Mouse (Mus musculus) erythroblast, adult 5-6 weeks (primary cell): ENCODE data around the gene Sort1. TPM values are rescaled to one million over a fixed set of nuclear protein-coding genes. Genes with fewer than 3 reads are reported as not detected.

Source experiments
- ATAC-seq: replicated peaks from 2 replicates; pipeline ENCODE4 v1.8.0; 2016; ENCODE audit warnings: moderate number of reproducible peaks, mild to moderate bottlenecking, moderate TSS enrichment, inconsistent platforms; ENCODE audit not compliant: poor library complexity, low FRiP score, severe bottlenecking
- total RNA-seq, 2 experiments: library from RNA; stranded (forward) in 1 of 2; stranded (reverse) in 1 of 2; fragments of 150-400 nt in 1 of 2; fragments of 200-764, 138-1000 nt in 1 of 2; gene quantifications; 2 replicates each; pipeline versions ENCODE4 v1.2.3 to v1.2.4; 2015 to 2017; ENCODE audit warnings: low replicate concordance in 2 of 2

Gene Sort1
- total RNA-seq, 2 experiments from 2014 or later = 16.7 to 18.3 TPM

DNA sequence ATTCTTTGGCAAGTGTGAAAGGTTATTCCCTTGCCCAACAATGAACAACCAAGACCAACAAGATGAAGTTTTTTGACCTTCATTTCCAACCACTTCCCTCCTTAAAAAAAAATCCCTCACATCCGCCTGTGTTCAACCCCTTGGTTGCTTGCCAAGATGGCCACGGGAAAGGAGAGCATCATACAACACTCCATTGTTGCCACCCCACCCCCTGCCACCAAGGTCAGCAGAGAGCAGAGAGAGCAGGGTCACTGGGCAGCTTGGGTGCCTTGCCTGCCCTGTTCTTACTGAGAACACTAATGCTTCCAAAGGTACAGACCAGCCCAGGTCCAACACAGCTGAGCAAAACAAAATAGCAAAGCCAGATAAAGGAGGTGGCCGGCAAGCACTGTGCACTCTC is 88.4 kb downstream of the Sort1 start:
- no peak for ATAC-seq

DNA sequence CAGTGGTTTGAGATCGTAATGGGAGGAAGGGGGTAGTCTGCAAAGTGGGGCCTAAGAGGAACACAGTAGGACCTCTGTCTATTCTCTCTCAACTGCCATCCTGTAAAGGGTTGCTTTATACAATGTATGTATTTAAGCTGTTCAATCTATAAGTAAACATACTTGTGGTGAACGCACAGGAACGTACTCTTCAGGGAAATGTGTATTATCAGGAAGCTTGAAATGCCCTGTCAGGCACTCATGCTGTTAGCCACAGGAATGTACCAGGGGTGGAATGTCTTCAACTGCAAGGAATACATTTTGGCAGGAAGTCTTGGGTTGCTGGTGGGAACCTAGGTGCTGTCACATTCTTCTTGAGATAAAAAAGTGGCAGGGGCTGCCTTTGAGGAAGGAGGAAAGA is 88.8 kb downstream of the Sort1 start:
- no peak for ATAC-seq

DNA sequence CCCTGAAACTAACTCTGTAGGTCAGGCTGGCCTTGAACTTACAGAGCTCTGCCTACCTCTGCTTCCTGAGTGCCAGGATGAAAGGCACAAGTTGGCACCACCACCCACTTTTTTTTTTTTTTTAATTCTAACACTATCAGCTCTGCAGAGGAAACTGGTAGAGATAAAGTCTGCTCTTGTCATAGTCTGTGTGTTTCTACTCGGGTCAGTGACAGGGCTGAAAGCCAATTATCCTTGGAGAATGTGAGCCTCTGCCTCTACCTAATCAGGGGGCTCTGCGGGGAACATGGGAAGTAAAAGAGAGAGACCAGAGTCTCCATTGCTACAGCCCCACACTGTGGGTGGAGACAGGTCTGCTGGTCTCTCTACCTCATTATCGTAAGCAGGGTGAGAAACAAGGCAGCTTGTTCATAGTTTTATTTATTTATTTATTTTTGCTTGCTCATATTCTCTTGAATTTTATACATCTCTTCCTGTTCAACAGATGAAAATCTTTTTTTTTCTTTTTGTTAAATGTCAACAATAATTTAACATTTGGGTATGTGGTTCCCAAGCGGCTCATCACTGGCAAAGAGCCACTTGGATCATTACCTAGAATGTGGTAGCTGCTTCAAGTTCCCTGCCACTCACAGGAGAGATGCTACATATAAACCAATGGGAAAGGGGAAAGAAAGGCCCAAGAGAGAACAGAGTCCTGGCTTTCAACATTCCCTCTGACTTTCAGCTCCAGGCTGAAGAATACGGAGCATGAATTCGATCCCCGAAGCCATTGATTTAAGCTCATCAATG is 95.2 kb downstream of the Sort1 start:
- ATAC-seq = no peak

DNA sequence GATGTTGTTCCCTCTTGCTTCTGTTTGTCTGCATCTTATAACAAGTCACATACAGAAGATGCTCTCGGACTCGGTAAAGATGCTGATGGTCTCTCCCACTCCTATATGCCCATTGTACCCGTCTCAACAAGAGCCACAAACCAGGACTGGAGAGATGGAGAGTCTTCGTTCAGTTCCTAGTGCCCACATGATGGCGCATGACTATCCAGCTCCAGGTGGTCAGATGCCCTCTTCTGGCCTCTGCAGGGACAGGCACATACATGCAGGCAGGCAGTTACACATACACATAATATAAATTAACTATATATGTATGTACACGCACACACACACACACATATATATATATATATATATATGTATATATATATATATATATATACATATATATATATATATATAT is 96.8 kb downstream of the Sort1 start:
- ATAC-seq = no peak

DNA sequence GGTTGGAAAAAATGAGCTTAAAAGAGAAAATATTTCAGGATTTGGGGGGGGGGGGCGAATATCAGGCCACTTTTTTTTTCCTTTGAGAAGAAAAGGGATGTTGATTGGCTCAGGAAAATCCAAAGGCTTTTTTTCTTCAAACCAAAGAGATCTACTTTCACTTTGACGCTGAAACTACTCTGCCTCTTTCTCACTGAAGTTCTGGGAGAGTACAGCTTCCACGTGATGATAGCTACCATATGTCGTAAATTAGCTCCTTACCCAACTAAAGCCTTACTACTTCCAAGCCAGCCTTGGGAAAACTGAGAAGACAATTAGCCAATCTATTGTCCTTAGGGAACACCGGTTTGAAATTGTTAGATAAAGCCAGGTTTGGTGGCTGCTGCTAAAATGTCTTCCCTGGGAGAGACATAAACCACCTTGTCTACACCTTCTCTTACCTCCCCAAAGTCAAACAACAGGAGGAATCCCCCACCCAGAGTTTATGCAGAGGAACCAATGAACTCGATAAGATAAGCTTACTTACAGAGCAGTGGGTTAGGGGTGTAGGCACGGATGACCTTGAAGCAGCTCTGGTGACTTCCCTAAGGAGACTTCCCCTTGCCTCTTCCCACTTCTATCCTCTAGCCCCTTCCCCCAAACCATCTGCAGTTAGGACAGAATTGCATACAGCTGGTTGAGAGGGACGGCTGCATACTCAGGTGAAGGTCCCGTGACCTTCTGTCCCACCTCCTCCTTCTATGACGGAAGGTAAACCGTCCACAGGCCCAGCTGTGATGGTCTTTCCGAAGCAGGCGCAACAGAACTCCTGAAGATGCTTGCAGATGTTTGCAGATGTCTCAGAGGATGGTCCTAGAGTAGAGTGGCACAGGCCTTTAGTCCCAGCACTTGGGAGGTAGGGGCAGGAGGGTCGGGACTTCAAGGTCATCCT is 98.3 kb downstream of the Sort1 start:
- no peak for ATAC-seq

DNA sequence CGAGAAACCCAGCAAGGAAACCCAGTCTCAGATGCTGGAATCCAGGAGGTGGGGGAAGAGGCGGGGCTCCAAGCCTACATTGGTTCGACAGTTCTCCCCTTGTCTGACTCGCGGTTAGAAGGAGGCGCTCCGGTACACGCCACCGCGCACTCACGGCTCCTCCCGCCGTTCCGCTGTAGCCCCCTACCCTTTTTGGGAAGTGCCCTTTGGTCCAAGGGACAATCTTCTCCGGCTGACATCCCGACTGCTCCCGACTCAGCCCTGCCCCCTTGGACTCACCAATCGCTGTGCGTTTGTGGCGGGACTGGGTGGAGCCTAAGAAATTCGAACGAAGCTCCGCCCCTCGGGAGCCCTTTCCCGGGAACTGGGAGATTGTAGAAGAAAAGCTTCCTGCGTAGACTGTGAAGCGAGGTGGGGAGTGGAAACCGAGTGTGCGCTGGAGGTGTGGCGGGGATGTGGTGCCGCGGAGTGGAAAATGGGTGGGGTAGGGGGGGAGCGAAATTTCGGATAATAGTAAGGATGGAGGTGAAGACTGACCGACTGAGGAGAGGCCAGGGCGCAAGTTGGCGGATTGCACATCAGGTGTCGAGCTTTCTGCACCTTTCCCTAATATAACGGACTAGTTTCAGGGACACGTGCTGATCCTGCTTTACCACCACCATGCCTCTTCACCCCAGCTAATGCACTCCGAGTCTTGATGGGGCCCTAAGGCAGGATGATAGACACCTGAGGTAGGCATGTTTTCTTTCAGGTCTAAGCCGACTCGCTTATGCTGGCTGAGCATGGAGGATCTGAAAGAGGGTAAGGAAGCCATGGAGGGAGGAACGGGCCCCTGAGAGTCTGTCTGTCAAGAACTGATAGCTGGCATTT is 99.8 kb downstream of the Sort1 start, which contains the start of gene Psrc1:
Psrc1 (plus strand) TSS at position 355 of the 870 bp plus-strand sequence.
- ATAC-seq = peak; percentile 91

DNA sequence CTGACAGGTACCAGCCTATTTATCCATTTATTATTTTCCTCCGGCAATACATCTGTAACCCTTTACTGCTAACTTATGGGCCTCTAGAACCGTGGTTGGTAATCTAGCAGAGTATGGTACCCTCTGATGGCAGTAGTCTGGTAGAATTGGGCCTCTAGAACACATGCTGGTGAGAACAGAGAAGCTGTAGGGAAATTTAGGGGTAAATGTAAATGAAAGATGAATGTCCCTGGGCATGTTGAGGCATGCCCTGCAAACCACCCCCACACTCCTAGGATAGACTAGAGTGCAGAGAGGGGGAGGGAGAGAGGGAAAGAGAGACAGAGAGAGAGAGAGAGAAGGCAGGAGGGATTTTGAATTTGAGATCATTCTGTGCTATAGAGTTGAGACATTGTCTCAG is 100.5 kb downstream of the Sort1 start:
- ATAC-seq = no peak

DNA sequence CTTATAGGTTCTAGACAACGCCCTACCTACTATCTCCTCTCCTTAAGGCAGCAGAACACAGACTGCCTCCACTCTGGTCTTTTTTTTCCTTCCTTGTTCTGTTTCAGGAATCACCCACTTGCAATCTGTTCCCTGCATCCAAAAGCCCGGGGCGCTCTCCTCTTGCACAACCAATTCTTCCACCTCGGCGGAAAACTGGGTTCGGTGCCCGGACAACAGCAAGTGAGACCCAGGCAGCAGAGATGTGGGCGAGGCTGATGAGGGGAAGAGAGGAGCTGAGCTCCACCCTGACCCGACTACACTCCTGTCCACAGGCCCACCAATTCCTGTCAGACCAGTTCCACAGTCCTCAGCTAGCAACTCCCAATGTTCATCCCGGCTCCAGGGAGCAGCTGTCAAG is 102.3 kb downstream of the Sort1 start:
- ATAC-seq = no peak

DNA sequence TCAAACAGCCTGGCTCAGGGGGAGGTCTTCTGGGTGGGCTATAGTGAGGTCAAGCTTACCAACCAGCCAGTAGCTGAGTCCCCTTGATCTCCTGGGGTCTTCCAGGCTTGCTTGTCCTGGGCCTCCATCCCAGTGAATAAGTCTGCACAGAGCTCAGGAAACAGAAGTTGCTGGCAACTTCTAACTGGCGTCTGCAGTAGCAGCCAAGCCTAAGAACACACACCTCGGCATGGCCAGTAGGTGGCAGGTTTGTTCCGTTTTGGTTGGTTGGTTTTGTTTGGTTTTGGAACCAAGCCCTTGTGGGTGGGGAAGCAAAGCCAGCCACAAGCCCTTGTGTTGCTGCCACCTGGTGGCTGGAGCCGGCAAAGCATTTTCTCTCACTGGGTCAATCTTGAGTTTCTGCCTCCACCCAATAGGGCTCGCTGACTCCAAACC is 105.2 kb downstream of the Sort1 start:
- peak; percentile 89 for ATAC-seq

DNA sequence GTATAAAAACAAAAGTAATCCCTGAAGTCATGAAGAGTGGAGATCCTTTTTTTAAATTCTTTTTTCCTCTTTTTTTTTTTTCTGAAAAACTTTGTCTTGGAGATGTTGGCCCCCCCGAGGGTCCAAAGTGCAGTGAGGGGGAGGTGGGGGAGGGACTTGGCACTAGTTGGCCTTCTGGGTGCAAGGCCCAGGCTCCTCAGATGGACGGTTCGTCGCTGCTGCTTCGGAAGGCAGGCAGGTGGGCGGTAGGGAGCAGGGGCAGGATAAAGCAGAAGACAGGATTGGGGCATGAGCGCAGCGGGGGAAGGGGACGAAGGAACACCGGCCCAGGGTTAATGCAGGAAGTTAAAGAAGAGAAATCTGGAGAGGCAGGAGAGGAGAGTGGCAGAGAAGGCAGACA is 108.4 kb downstream of the Sort1 start:
- ATAC-seq = no peak

DNA sequence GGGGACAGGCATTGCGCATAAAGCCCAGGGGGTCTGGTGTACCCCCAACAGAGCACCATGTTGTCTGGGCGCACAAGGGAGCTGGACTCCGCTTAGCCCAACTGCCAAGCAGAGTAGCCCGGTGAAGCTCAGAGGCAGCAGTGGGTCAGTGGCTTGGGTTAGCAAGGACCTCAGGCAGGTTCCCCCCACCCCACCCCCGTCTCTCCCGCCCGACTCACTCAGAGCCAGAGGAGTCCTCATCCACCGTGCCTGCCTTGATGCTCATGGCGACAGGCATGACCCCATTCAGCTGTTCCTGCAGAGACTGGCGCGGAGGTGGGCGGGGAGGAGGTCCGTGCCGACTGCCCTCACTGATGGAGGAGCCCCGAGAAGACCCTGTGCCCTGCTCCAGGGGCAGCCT is 108.9 kb downstream of the Sort1 start:
- ATAC-seq = no peak

DNA sequence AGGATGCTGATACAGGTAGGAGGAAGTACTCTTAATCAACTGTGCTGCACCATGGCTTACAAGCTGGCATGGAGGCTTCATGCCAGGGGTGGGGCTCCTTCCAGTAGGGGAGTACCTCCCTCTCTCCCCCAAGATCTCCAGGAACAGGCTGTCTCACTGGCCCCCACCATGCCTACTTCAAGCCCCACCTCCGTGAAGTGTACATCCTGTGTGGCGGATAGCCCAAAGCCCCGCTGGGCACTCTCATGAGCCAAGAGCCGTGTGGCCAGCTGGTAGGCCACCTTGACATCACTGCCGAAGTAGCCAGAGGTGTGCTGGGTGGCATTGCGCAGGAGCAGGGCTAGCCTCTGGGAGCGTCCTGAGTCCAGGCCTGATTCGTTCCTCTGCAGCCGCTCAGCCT is 114.4 kb downstream of the Sort1 start:
- no peak for ATAC-seq

DNA sequence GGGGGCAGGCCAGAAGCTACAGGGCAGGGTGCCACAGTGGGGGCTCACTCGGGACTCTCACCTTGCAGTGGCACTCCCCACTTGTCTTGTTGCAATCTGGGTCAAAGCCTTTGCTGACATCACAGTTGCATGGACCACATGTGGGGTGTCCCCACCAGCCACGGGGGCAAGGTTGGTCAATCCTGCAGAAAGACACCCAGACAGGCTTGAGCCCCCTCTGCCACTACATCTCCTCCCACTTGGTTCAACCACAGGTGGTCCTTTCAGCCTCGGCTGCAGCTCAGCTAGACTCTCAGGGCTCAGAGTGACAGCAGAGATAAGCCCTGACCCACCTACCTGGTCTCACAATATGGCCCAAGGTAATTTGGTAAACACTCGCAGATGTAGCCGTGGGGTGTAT is 116.6 kb downstream of the Sort1 start:
- ATAC-seq = no peak

DNA sequence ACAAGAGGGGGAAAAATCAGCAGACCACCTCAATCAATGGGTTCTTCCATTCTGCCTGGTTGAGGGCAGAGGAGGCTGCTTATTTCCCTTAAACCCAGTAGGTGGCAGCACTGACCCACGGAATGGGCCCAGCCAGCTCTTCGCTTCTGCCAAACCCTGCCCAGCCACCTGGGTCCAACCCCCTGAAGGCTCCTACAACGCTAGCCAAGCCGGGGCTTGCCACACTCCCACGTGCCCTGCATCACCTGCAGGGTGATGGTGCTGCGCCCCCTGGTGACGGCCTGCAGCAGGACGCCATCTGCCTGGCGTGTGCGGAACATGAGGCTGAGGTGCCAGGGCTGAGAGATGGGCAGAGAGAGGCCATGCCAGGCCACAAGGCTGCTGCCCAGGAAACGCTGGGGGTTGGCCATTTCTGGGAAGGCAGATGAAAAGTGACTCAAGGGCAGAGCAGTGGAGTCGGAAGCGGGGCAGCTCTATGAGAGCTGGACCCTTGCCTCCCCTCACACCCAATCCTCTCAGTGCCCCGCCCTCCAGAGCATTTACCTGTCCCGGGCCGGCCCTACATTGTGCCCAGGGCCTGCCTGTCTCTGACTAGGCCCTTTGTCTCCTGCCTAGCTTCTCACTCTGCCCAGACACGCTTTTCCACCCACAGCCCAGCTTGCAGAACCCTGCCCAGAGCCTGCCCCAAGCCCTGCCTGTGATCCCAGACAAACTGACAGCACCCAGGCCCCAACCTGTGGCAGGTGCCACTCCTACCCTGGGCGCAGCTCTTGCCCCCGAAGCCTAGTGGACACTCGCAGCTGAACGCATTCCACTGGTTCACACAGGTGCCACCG is 118.0 kb downstream of the Sort1 start:
- ATAC-seq = peak; percentile 78

DNA sequence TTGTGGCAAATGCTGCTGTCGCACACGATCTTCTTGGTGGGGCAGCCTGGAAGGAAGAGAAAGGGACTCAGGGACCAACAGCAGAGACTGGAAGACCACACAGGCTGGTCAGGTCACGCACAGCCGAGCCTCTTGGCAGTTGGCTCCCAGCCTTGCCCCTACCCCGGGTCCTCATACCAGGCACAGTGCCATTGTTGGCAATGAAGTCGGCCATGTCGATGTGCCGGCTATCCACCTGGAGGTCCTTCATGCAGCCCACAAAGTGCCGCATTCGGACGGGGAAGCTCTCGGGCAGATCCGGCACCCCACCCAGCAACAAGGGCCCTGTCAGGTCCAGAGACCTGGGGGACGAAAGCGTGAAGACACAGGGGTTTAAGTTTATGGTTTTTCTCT is 118.6 kb downstream of the Sort1 start:
- ATAC-seq = no peak

DNA sequence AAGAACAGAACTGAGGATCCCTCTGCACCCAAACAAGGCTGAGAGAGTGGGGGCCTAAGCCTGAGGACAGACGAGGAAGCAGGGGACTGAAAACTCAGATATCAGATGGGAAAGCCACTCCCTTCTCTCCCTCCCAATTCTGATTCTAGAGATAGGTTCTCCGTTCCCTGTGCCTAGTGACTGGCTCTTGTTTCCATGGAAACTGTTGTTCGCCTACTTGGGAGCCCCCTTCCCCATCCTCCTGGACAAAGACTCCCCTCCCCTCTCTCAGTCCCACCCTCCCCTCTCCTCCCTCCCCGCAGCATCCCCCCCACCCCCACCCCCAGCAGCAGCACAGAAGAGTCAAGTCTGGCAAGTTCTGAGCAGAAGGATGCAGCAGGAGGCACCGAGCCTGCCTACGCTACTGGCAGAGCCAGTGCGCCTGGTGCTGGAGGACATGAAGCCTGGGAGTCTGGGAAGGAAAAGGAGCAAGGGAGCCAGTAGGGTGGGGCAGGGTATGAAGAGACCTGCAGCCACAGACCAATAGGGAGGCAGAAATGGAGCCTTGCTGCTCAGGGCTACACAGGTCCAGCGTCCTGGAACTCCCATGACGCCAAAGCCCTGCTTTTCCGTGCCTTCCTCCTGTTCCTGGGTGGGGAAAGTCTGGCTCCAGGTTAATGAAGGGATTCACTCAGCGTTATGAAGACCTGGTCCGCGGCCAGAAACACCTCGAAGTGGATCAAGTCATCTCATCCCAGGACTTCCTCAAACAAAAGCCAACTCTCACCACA is 121.8 kb downstream of the Sort1 start:
- no peak for ATAC-seq

DNA sequence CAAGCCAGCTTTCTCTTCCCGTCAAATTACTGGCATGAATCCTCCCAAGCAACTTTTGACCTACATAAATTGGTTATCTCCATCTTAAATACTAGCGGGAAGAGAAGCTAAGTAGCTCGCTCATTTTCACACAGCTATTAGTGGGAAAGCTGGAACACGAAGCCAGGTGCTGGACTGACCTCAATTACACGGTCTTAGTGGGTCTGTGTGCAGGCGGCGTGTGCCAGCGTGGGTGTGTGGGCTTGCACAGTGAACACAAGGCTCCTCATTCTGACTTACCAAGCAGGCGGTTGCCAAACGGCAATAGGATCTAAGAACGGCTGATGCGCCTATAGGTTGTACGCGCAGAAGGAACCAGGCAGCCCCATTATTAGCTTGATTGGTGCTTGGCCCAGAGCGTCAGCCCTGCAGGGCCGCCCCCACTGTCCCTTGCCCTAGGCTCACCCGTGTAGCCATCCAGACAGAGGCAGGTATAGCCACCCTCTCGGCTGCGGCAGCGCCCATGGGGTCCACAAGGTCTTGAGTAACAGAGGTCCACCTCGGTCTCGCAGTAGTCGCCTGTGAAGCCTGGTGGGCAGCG is 122.5 kb downstream of the Sort1 start:
- ATAC-seq = no peak

DNA sequence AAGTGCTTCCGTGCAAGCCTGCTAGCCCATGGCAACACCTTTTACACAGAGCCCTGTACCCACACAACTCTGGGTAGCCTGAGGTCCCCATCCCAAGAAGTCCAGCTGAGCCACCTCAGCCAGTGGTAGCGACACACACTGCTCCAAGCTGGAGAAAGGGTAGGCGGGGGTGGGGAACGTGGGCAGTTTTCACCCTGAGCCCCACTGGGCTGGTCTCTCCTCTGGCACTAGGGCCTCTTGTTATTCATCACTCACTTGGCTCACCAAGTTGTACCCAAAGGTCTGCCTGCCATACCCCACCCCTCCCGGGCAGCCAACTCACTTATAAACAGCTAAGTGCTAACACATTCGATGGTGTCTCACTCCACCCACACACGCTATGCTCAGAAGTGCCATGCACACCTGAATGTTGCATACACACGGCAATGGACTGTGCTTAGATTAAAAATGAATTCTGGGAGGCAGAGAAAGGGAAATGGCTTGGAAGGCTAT is 124.7 kb downstream of the Sort1 start:
- ATAC-seq = no peak
